ENCODE assay signal across 8 mouse cellular contexts in the genomic region with DNA sequence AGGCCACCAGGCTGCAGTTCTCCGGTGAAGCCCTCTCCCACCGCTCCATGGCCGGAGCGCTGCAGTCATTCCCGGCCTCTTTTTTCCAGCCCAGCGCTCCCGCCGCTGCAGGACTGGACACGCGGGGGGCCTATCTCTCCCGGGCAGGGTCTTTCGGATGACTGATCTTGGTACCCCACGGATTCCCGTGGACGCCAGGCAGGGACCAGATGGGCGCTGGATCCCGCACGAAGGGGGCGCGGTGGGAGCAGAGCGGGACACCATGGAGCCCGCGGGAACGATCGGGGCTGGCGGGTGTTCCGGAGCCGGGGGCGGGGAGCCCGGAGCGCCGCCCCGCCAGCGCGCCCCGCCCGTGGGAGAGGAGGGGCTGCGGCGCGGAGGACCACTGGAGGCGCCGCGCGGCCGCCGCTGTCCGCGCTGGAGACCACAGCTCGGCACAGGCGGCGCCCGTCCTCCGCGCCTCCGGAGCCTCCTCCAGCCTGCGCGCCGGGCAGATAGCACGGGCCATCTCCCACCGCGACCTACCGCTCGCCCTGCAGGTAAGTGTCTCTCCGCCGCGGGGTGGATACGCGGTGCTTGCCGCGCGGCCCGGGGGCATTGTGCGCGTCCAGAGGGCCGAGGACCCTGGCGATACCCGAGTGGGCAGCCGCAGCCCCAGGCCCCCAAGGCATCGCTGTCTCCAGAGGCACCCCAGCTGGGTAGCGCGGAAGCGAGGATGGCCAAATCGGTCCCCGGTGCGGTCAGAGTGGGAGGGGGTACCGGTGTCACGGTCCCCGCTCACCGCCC. TPM values are rescaled to one million over a fixed set of nuclear protein-coding genes. Genes with fewer than 3 reads are reported as not detected.
DNase-seq lines count a peak whose midpoint lies in the region; ATAC-seq and TF ChIP-seq lines count a peak whose summit lies in the region.

A gene (plus strand): TSS at position 358 of the 786 bp plus-strand sequence.

- peak within 1 kb of the TSS; percentile 76 for H3K4me2 ChIP-seq in hindbrain, embryonic 12.5 days (replicated peaks)
- peak within 1 kb of the TSS; percentile 97 for H3K4me2 ChIP-seq in lung, postnatal 0 days (replicated peaks; ENCODE audit: low read depth, low read length)

- TF ChIP-seq EP300 in lung, postnatal 0 days (IDR thresholded peaks at IDR 0.05) = no peak

- peak; percentile 95 for ATAC-seq in hindbrain, embryonic 12.5 days (ENCODE audit: low FRiP score)
- ATAC-seq in lung, postnatal 0 days = peak; percentile 96

- peaks cover 19% of the 10 kb centered on the region for H3K27me3 ChIP-seq in hindbrain, embryonic 12.5 days
- 0 out of 2 replicates have a peak, but pooled peaks cover 6% of the 10 kb centered on the region for H3K27me3 ChIP-seq in lung, postnatal 0 days (replicated peaks; ENCODE audit: insufficient read depth, low read length)

- no peaks in the 10 kb centered on the region for H3K36me3 ChIP-seq in hindbrain, embryonic 12.5 days
- H3K36me3 ChIP-seq in lung, postnatal 0 days (ENCODE audit: insufficient read depth, low read length) = no peaks in the 10 kb centered on the region

- H3K27ac ChIP-seq in hindbrain, embryonic 12.5 days = peak within 1 kb of the TSS; percentile 92
- peak within 1 kb of the TSS; percentile 73 for H3K27ac ChIP-seq in lung, postnatal 0 days (ENCODE audit: low read length)

- H3K9me3 ChIP-seq in hindbrain, embryonic 12.5 days (replicated peaks) = no peaks in the 10 kb centered on the region
- no peaks in the 10 kb centered on the region for H3K9me3 ChIP-seq in lung, postnatal 0 days (ENCODE audit: low read length)

- WGBS in hindbrain, embryonic 12.5 days = under 1% methylated on average over 70 of the region's 89 CpGs
- 1% methylated on average over 48 of the region's 89 CpGs for WGBS in lung, postnatal 0 days

- peak within 1 kb of the TSS; percentile 84 for H3K4me3 ChIP-seq in hindbrain, embryonic 12.5 days
- H3K4me3 ChIP-seq in lung, postnatal 0 days (ENCODE audit: low read depth, low read length) = peak within 1 kb of the TSS; percentile 84

- peak; percentile 50 for DNase-seq in R1 (ENCODE audit: low read depth, low spot score)
- peak; percentile 82 to 87 for DNase-seq in cerebellum, postnatal 10 days
- DNase-seq in frontal cortex, postnatal 25 days (ENCODE audit: low spot score in 2 of 2) = peak; percentile 47 to 60
- DNase-seq in layer of hippocampus, postnatal 14 days (ENCODE audit: low spot score in 2 of 2) = peak; percentile 71 to 77
- peak; percentile 90 for DNase-seq in lung, postnatal 0 days (ENCODE audit: low spot score)
- DNase-seq in retina, embryonic 14.5 days (ENCODE audit: low spot score) = peak; percentile 84
- DNase-seq in urinary bladder, postnatal 4 days (ENCODE audit: low spot score in 2 of 2) = peak; percentile 72 to 77

- H3K4me1 ChIP-seq in hindbrain, embryonic 12.5 days = peaks cover 12% of the 10 kb centered on the region; the same call in 1 of the 2 replicates
- 0 out of 2 replicates have a peak, but pooled peaks cover 3% of the 10 kb centered on the region for H3K4me1 ChIP-seq in lung, postnatal 0 days (ENCODE audit: insufficient read depth, low read depth, low read length)

- TF ChIP-seq CTCF in lung, postnatal 0 days (IDR thresholded peaks at IDR 0.05) = peak; percentile 36

- peak within 1 kb of the TSS; percentile 89 for H3K9ac ChIP-seq in hindbrain, embryonic 12.5 days
- peak within 1 kb of the TSS; percentile 56 for H3K9ac ChIP-seq in lung, postnatal 0 days (replicated peaks; ENCODE audit: low read depth)

RNA-seq across cellular contexts. Expression of the gene that starts here (rescaled TPM):
- 24.0 and 24.5 TPM in 2 replicates for polyA plus RNA-seq in hindbrain, embryonic 12.5 days (2016; fragmentation: Nextera tagmentation; extraction: Ambion mirVana)
- total RNA-seq in layer of hippocampus, postnatal 14 days (2021) = 10 to 100 TPM; 55.2 to 63.5 TPM
- polyA plus RNA-seq in lung, postnatal 0 days (2015; fragmentation: Nextera tagmentation; extraction: Ambion mirVana) = 46.7 and 60.1 TPM in 2 replicates

Comparison
In these comparisons a context has a peak if more than half of its experiments do, and no peak if none do; other contexts are left out.
1. Peak in every context shown above with its lines: DNase-seq, ATAC-seq, H3K4me3 ChIP-seq and H3K27ac ChIP-seq.